Mouse (Mus musculus) megakaryocyte, embryonic 14.5 days (primary cell): ENCODE data around the gene Pde7b. TPM values are rescaled to one million over a fixed set of nuclear protein-coding genes. Genes with fewer than 3 reads are reported as not detected.
A peak's percentile ranks its signal among the peaks of the same experiment; 100 is the strongest.

ENCODE experiments used
- H3K27me3 ChIP-seq: replicated peaks from 2 replicates; pipeline ENCODE3; 2012; ENCODE audit warnings: inconsistent platforms
- H3K36me3 ChIP-seq: replicated peaks from 2 replicates; pipeline ENCODE3; 2012; ENCODE audit warnings: low read length, inconsistent platforms, mixed read lengths
- H3K4me1 ChIP-seq: 2 replicates; pipeline ENCODE4 v1.6.1; 2012; ENCODE audit warnings: inconsistent platforms
- H3K4me3 ChIP-seq: replicated peaks from 2 replicates; pipeline ENCODE3; 2012; ENCODE audit warnings: moderate library complexity, mild to moderate bottlenecking, inconsistent platforms
- H3K9me3 ChIP-seq: 2 replicates; pipeline ENCODE4 v1.6.1; 2012; ENCODE audit warnings: inconsistent platforms
- FLI1 ChIP-seq: IDR thresholded peaks from 2 replicates; pipeline ENCODE4 v1.6.1; 2012; ENCODE audit warnings: low read length, inconsistent platforms, mixed read lengths
- GATA1 ChIP-seq: IDR thresholded peaks from 3 replicates; pipeline ENCODE4 v1.6.1; 2012; ENCODE audit warnings: mixed read lengths, low read length, inconsistent platforms, borderline replicate concordance
- polyA plus RNA-seq: library from polyadenylated mRNA; stranded (reverse); fragments of >175 nt; gene quantifications from 2 replicates; pipeline ENCODE4 v1.2.3, GENCODE M21; 2012; ENCODE audit warnings: low replicate concordance; ENCODE audit not compliant: insufficient read depth

The Pde7b gene
- polyA plus RNA-seq, 1 experiment: 0.68 TPM

DNA sequence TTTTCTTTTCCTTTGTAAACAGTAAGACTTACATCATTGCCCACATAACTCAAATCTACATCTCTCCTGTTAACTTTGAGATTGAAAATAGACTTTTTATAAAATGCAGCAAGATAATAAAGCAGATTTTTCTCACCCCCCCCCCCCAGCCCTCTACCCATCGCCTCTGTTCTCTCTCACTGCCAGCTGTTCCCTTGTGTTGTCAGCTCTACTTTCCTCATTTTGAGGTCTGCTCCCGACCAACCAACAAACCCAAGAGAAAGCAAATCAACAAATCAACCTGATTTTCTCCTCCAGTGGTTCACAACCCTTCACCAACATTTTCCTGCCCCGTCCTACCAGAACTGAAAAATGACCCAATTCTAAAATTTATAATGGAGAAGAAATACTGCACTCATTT is 916 bp downstream of the Pde7b start:
- peaks cover 67% of the 10 kb centered on the region for H3K4me1 ChIP-seq
- H3K9me3 ChIP-seq: no peaks in the 10 kb centered on the region
- H3K4me3 ChIP-seq: peak overlapping the region; percentile 89
- no peaks in the 10 kb centered on the region for H3K36me3 ChIP-seq
- TF ChIP-seq GATA1 (no peak), FLI1 (no peak)
- H3K27me3 ChIP-seq: no peaks in the 10 kb centered on the region

DNA sequence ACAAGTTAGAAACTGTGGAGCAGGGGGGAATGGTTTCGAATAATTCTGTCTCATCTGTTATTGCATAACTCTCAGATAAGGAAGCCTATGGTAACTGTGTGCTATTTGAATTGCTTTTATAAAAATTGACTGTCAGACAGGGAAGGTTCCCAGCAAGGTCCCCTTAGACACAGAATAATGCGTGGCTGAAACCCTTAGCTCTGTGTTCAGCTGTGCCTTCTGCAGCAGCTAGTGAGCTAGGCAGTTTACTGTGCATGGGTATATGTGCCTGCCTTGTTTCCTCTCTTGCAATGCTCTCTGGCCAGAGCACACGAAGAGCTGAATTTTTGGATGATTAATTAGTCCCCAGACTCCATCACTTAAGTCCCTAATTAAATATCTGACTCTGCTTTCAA is 1.4 kb downstream of the Pde7b start:
- Histone ChIP-seq H3K27me3 (no peaks in the 10 kb centered on the region), H3K9me3 (no peaks in the 10 kb centered on the region), H3K36me3 (no peaks in the 10 kb centered on the region), H3K4me3 (peak overlapping the region; percentile 89), H3K4me1 (peaks cover 66% of the 10 kb centered on the region)
- TF ChIP-seq GATA1 (no peak), FLI1 (no peak)

DNA sequence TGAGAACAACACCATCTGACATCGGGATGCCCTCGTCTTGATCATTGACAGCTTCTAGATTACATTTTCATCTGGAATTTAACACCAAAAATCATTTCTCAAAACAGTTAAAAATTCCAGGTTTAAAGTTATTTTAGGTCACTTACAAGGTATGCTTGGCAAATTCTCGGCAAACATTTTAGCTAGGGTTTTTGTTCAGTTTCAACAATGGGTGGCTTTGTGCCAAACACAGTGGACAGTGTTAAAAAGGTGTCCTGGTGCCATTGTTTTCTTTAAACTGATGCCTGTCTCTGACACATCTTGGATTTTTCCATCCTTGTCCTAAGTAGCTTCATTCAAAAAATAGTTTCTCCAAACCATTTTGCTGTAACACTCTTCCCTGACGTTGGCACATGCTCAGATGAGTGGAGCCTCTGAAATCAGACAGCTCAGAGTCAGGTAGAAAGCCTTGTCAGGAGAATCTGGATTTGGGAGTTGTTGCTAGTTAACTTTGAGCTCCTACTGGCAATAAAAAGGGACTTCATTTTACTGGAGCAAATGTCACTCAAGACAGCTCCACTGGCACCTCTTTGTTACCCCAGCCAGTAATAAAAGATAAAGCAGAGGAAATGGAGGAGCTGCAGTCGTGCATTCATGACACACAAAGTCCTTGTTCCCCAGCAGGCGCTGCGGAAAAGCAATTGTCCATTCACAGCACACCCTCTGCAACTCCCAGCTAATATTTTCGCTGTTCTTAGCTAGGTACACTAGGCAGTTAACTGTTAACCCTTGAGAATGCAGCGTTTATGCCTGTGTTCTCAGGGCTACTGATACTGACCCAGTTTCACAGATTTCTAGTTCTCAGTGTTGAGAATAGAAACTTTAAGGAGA is 2.0 kb downstream of the Pde7b start:
- no peak for TF ChIP-seq GATA1
- no peak for TF ChIP-seq FLI1
- Histone ChIP-seq H3K27me3 (no peaks in the 10 kb centered on the region), H3K36me3 (no peaks in the 10 kb centered on the region), H3K4me1 (peaks cover 68% of the 10 kb centered on the region), H3K9me3 (no peaks in the 10 kb centered on the region), H3K4me3 (peak overlapping the region; percentile 89)

DNA sequence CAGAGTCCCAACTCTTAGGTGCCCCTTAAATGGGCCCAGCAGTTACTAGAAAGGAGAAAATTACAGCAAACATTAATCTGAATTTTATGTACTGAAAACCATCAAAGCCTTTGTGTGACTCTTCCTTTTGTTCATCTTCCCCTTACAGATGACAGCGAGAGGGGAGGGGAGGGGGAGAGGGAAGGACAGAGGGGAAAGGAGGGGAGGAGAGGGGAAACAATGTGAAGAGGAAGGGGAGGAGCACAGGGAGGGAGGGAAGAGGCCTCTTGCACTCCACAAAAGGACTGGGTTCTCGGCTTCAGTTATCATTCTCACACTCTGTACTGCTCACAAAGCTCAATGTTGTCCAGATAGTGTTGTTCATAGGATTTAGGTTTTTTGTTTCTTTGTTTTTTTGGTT is 5.7 kb downstream of the Pde7b start:
- Histone ChIP-seq H3K4me1 (peaks cover 59% of the 10 kb centered on the region), H3K4me3 (no peak overlapping the region), H3K9me3 (no peaks in the 10 kb centered on the region), H3K27me3 (no peaks in the 10 kb centered on the region), H3K36me3 (no peaks in the 10 kb centered on the region)
- TF ChIP-seq GATA1 (no peak), FLI1 (no peak)

DNA sequence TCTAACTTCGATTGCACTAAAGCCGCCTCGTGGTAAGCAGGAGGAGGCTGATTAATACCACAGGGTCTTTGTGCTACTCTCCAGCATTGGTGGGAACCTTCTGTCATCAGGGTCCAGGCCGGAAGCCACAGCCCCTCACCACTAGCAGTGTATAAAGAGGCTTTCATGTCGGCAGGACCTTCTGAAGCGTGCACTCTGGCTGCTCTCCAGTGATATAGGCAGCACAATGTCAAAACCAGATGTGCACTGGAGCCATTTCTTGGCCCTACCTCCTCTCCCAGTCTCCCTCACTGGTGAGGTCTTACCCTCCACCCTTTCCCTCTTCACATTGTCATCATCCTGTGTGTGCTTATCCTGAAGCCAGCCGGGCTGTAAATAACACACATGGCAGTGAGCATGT is 24.2 kb downstream of the Pde7b start:
- H3K4me3 ChIP-seq: no peak overlapping the region
- TF ChIP-seq GATA1 (no peak), FLI1 (no peak)
- peaks cover 13% of the 10 kb centered on the region for H3K4me1 ChIP-seq
- H3K9me3 ChIP-seq: no peaks in the 10 kb centered on the region
- H3K36me3 ChIP-seq: no peaks in the 10 kb centered on the region
- peaks cover 14% of the 10 kb centered on the region for H3K27me3 ChIP-seq

DNA sequence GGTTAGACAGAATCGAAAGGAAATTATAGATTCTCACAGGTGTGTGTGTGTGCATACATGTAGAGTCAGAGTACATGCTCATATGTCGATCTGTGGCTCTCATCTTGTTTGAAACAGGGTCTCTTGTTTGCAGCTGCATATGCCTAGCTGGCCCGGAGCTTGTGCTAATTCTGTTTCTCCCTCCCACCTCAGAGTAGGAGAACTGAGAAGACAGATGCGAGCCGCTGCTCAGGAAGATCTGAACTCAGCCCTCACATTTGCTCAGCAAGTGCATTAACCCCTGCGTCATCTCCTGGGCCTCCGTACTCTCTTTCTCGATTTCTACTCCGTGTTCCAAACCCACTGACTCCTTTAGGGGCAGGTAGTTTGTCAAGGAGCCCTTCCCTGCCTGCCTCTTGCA is 25.0 kb downstream of the Pde7b start:
- peaks cover 14% of the 10 kb centered on the region for H3K27me3 ChIP-seq
- H3K9me3 ChIP-seq: no peaks in the 10 kb centered on the region
- no peaks in the 10 kb centered on the region for H3K36me3 ChIP-seq
- peaks cover 19% of the 10 kb centered on the region for H3K4me1 ChIP-seq
- no peak overlapping the region for H3K4me3 ChIP-seq
- no peak for TF ChIP-seq FLI1
- TF ChIP-seq GATA1: no peak

DNA sequence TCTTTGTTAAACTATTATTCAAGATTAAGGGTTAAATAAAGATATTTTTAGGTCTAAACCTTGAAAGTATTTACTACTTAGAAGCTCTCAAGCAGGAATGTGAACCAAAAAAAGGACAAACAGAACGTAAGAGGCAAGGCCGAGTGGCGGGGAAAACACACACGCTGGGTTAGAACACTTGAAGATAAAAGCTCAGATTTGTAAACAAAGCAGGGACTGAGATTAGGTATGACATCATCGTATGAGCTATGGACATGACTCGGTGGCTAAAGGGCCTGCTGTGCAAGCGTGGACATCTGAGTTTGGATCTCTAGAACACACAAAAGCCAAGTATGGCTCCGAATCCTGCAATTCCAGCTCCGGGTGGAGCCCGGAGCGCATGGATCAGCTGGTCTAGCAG is 29.2 kb downstream of the Pde7b start:
- Histone ChIP-seq H3K4me1 (peaks cover 27% of the 10 kb centered on the region), H3K27me3 (peaks cover 12% of the 10 kb centered on the region), H3K36me3 (no peaks in the 10 kb centered on the region), H3K4me3 (no peak overlapping the region), H3K9me3 (no peaks in the 10 kb centered on the region)
- TF ChIP-seq GATA1: no peak
- TF ChIP-seq FLI1: no peak

DNA sequence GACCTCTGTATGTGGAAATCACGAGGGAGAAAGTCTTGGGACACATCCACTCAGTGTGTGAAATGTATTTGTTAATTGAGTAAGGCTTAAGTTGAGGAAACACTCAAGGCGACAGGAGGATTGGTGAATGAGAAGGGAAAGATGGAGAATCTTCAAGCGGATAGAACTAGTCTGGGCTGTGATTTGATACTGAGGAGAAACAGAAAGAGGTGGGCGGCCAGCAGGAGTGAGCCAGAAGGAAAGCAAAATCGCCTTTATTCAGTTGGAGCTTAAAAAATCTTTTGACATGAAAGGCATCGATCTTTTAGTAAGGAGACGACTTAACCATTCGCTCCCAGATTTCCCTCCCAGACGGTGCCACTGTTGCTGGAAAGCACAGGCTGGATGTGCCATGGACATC is 34.9 kb downstream of the Pde7b start:
- no peak for TF ChIP-seq GATA1
- no peak for TF ChIP-seq FLI1
- Histone ChIP-seq H3K27me3 (no peaks in the 10 kb centered on the region), H3K4me3 (no peak overlapping the region), H3K4me1 (peaks cover 14% of the 10 kb centered on the region), H3K9me3 (no peaks in the 10 kb centered on the region), H3K36me3 (no peaks in the 10 kb centered on the region)

DNA sequence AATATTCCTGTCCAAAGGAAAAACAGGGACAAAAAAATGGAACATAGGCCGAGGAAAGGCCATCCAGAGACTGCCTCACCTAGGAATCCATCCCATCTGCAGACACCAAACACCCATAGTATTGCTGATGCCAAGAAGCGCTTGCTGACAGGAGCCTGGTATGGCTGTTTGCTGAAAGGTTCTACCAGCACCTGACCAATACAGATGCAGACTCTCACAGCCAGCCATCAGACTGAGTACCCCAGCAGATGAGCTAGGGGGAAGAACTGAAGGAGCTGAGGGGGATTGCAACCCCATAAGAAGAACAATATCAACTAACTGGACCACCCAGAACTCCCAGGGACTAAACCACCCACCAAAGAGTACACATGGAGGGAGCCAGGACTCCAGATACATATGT is 40.7 kb downstream of the Pde7b start:
- Histone ChIP-seq H3K36me3 (peaks cover 14% of the 10 kb centered on the region), H3K9me3 (peaks cover 16% of the 10 kb centered on the region), H3K4me3 (no peak overlapping the region), H3K4me1 (peaks cover 24% of the 10 kb centered on the region), H3K27me3 (no peaks in the 10 kb centered on the region)
- no peak for TF ChIP-seq FLI1
- no peak for TF ChIP-seq GATA1

DNA sequence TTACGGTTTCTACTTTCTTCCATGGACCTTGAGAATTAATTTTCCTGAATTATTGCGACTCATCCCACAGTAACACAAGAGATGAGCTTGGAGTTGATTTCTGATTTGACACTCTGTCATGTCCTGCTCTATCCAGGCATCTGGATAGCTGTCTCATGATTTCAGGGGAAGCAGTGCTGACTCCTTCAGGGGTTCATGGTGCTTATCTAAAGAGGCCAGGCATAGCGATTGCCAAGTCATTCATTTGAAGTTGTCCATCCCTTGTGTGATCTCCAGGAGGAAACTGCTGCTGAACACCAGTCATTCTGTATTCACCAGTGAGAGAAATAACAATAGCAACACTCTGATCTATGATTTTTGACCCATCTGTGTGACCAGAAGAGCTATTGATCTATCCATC is 43.9 kb downstream of the Pde7b start:
- TF ChIP-seq GATA1 (no peak), FLI1 (no peak)
- no peak overlapping the region for H3K4me3 ChIP-seq

More for the DNA sequence above, 43.9 kb downstream of the Pde7b start:
- Histone ChIP-seq H3K4me1 (peaks cover 24% of the 10 kb centered on the region), H3K9me3 (peaks cover 16% of the 10 kb centered on the region), H3K36me3 (peaks cover 14% of the 10 kb centered on the region), H3K27me3 (no peaks in the 10 kb centered on the region)
